Mouse (Mus musculus) lung, adult 2 months (tissue): Measurements from ENCODE around the gene H2al1d. TPM values are rescaled to one million over a fixed set of nuclear protein-coding genes. Genes with fewer than 3 reads are reported as not detected.
"Not testable (repeated sequence)": the region's sequence is repeated elsewhere in the genome, so short reads cannot be mapped to it uniquely, and the experiment has no call there.

ENCODE experiments used
- DNase-seq: peaks from one replicate; pipeline ENCODE4 v3.0.0; 2022
- H3K4me1 ChIP-seq: fragments of 200-500 bp; 2 replicates; pipeline ENCODE4 v1.6.1; 2011; ENCODE audit warnings: low read length; ENCODE audit not compliant: control insufficient read depth, insufficient read depth
- H3K4me3 ChIP-seq: fragments of 200-500 bp; replicated peaks from 2 replicates; pipeline ENCODE3; 2011; ENCODE audit warnings: low read depth, mild to moderate bottlenecking, control low read depth, low read length; ENCODE audit errors: extremely low read depth
- CTCF ChIP-seq: fragments of 200-500 bp; IDR thresholded peaks from 2 replicates; pipeline ENCODE4 v1.5.1; 2011; ENCODE audit warnings: mild to moderate bottlenecking, low read length, control low read depth; ENCODE audit not compliant: insufficient read depth
- POLR2A ChIP-seq: fragments of 200-500 bp; IDR thresholded peaks from 2 replicates; pipeline ENCODE4 v1.6.1; 2011; ENCODE audit warnings: low read depth, mild to moderate bottlenecking, control low read depth, low read length, borderline replicate concordance; ENCODE audit errors: extremely low read depth
- WGBS: fragments of 180-500 bp; shearing (Covaris S2); methylation state at CpG from one replicate; pipeline ENCODE4 v1.1.7; 2018; 5-methylcytosine and 5-hydroxymethylcytosine counted together
- polyA plus RNA-seq: library from polyadenylated mRNA; depleted of rRNA; stranded (reverse); fragments of >200 nt; gene quantifications from 2 replicates; pipeline ENCODE4 v1.2.3, GENCODE M21; 2012; rRNA removed

Gene H2al1d
- polyA plus RNA-seq, 1 experiment: not detected

- H3K4me1 ChIP-seq, H3K4me3 ChIP-seq, DNase-seq: not testable (repeated sequence)
- WGBS: 85% methylated on average over 3 of the region's 5 CpGs
These were observed 15.7 kb downstream of the H2al1d start, which contains the start of gene H2al1i for GRCm38 (mm10) chrX:11324359-11324758. H2al1i (plus strand) TSS chrX:11324659.

GRCm38 (mm10) chrX:11327522-11327921 is 18.9 kb downstream of the H2al1d start, which contains the start of gene H2al1j:
H2al1j (plus strand) TSS chrX:11327822.
- 80% methylated on average over 2 of the region's 2 CpGs for WGBS
- DNase-seq, H3K4me3 ChIP-seq, H3K4me1 ChIP-seq: not testable (repeated sequence)

GRCm38 (mm10) chrX:11345762-11346161 is 37.1 kb downstream of the H2al1d start:
- TF ChIP-seq POLR2A (no peak), CTCF (no peak)
- H3K4me1 ChIP-seq: no peaks in the 10 kb centered on the region
- 66% methylated on average over 9 of the region's 9 CpGs for WGBS
- no peak for DNase-seq
- no peak overlapping the region for H3K4me3 ChIP-seq

- Histone ChIP-seq H3K4me3 (no peak overlapping the region), H3K4me1 (no peaks in the 10 kb centered on the region)
- WGBS: 87% methylated on average over 3 of the region's 3 CpGs
- no peak for DNase-seq
- TF ChIP-seq POLR2A (no peak), CTCF (no peak)
These were observed 38.1 kb downstream of the H2al1d start for GRCm38 (mm10) chrX:11346756-11347155.

Other genes with a start within 250 kb of the H2al1d start
- gene H2al1a, start 9.6 kb upstream of the H2al1d start, polyA plus RNA-seq: not detected in 2 replicates
- gene H2al1b, start 6.4 kb upstream of the H2al1d start, polyA plus RNA-seq: not detected in 2 replicates
- gene H2al1c, start 3.2 kb upstream of the H2al1d start, polyA plus RNA-seq: not detected in 2 replicates
- gene H2al1e, start 3.1 kb downstream of the H2al1d start, polyA plus RNA-seq: not detected in 2 replicates
- gene H2al1f, start 6.3 kb downstream of the H2al1d start, polyA plus RNA-seq: not detected in 2 replicates
- gene H2al1g, start 9.4 kb downstream of the H2al1d start, polyA plus RNA-seq: not detected in 2 replicates
- not detected in 2 replicates for gene H2al1h, start 12.7 kb downstream of the H2al1d start, polyA plus RNA-seq
- not detected in 2 replicates for gene H2al1i, start 15.8 kb downstream of the H2al1d start, polyA plus RNA-seq
- gene H2al1j, start 19.0 kb downstream of the H2al1d start, polyA plus RNA-seq: not detected in 2 replicates